Mouse (Mus musculus) hindbrain, embryonic 12.5 days (tissue): Measurements from ENCODE around the gene Espnl. TPM values are rescaled to one million over a fixed set of nuclear protein-coding genes. Genes with fewer than 3 reads are reported as not detected.
A peak's percentile ranks its signal among the peaks of the same experiment; 100 is the strongest.

Source experiments
- ATAC-seq: fragments of 200-750 bp; cut with Nextera tagmentation; 2 replicates; pipeline ENCODE4 v1.8.0; 2017; ENCODE audit warnings: moderate TSS enrichment; ENCODE audit not compliant: low FRiP score
- H3K27ac ChIP-seq: fragments of 300-500 bp; sonication (generic); 2 replicates; pipeline ENCODE4 v1.5.1; 2016; ENCODE audit warnings: mild to moderate bottlenecking
- H3K27me3 ChIP-seq: fragments of 300-500 bp; sonication (generic); 2 replicates; pipeline ENCODE4 v1.6.1; 2016; ENCODE audit warnings: mild to moderate bottlenecking
- H3K36me3 ChIP-seq: fragments of 300-500 bp; sonication (generic); 2 replicates; pipeline ENCODE4 v1.6.1; 2016; ENCODE audit warnings: mild to moderate bottlenecking
- H3K4me1 ChIP-seq: fragments of 300-500 bp; sonication (generic); 2 replicates; pipeline ENCODE4 v1.6.1; 2016
- H3K4me2 ChIP-seq: fragments of 300-500 bp; sonication (generic); replicated peaks from 2 replicates; pipeline ENCODE4 v1.6.1; 2016; ENCODE audit warnings: mild to moderate bottlenecking
- H3K4me3 ChIP-seq: fragments of 300-500 bp; sonication (generic); 2 replicates; pipeline ENCODE4 v1.5.1; 2016; ENCODE audit warnings: mild to moderate bottlenecking
- H3K9ac ChIP-seq: fragments of 300-500 bp; sonication (generic); 2 replicates; pipeline ENCODE4 v1.6.1; 2016; ENCODE audit warnings: mild to moderate bottlenecking, moderate library complexity
- H3K9me3 ChIP-seq: fragments of 300-500 bp; sonication (generic); replicated peaks from 2 replicates; pipeline ENCODE4 v1.6.1; 2016; ENCODE audit warnings: mild to moderate bottlenecking
- WGBS: fragments of 180-500 bp; shearing (Covaris S2); methylation state at CpG from one replicate; pipeline ENCODE4 v1.1.7; 2016; 5-methylcytosine and 5-hydroxymethylcytosine counted together
- polyA plus RNA-seq: library from polyadenylated mRNA; unstranded; fragments of >200 nt; fragmentation: Nextera tagmentation; extraction: Ambion mirVana; gene quantifications from 2 replicates; pipeline ENCODE4 v1.2.1, GENCODE M21; 2016

Gene Espnl
- polyA plus RNA-seq, 1 experiment from 2014 or later, result 0.18 TPM

DNA sequence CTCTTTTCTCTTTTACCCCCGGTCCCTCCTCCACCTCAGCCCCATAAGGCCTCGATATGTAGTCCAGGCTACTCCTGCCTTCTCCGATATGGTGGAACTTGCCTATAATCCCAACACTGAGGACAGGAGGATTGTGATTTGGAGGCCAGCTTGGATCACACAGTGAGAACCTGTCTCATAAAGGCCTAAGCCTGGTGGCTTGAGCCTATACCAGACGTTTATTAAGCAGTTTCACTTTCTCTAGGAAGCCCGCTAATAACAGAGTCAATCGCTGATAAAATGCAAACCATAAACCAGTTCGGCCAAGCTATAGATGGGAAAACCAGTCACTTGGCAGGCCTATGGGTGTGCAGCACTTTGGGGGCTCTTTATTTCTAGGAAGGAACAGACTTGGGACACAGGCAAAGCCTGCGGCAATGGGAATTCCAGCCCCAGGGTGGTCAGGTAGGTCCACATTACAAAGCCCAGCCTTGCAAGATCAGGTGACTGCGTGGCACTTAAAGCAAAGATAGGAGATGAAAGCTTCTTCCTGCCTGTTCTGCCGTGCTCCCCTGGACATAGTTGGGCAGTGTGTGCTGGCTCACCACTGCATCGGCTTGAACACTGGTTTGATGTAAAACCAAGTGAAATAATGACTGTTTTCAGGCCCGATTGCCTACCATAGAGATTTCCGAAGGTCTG is 22.7 kb upstream of the Espnl start:
- ATAC-seq, result no peak
- no peak overlapping the region for H3K27ac ChIP-seq

DNA sequence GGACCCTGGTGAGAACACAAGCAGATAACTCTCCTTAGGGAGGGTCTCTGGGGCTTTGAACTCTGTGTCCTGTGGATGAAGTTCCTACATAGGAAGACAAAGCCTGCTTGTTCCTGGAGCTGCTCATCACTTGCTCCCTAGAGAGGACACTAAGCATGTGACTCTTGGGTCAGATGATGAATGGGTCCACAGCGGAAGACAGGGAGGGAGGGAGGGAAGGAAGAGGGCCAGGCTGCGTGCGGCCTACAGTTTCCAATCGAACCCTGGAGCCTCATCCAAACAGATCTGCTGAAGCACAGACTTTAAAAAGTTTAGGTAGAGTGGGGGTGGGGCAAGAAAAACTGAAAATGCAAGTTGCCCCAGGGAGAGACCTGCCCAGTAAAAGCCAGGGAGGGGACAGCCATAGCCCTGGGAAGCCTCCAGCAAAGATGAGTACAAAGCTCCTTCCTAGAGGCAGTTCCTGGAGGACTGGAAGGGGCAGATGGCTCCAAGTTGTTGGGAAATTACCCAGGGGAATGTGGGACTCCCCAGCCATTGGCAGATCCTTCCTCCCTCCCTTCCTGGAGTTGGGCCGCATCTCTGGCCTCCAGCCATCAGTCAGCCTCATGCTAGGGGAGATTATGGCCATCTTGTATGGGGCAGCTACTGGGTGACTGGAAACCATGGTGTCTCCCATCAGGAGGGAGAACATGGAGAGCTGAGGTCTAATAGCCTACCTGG is 22.0 kb upstream of the Espnl start:
- H3K4me1 ChIP-seq, result peaks cover 16% of the 10 kb centered on the region
- no peak overlapping the region for H3K27ac ChIP-seq
- H3K9me3 ChIP-seq, result no peaks in the 10 kb centered on the region
- ATAC-seq, result no peak
- H3K4me3 ChIP-seq, result no peak overlapping the region
- H3K36me3 ChIP-seq, result peaks cover 4% of the 10 kb centered on the region; the same call in 1 of the 2 replicates
- no peaks in the 10 kb centered on the region for H3K27me3 ChIP-seq
- H3K4me2 ChIP-seq, result no peak overlapping the region
- 75% methylated on average over 5 of the region's 5 CpGs for WGBS
- no peak overlapping the region; the same call in 1 of the 2 replicates for H3K9ac ChIP-seq

More for the DNA sequence above, 22.7 kb upstream of the Espnl start:
- Histone ChIP-seq H3K9ac (peak overlapping the region; percentile 83), H3K4me1 (peaks cover 16% of the 10 kb centered on the region), H3K36me3 (peaks cover 4% of the 10 kb centered on the region; the same call in 1 of the 2 replicates), H3K4me3 (peak overlapping the region; percentile 82), H3K27me3 (no peaks in the 10 kb centered on the region), H3K4me2 (peak overlapping the region; percentile 78), H3K9me3 (no peaks in the 10 kb centered on the region)
- WGBS, result 85% methylated on average over 13 of the region's 13 CpGs

DNA sequence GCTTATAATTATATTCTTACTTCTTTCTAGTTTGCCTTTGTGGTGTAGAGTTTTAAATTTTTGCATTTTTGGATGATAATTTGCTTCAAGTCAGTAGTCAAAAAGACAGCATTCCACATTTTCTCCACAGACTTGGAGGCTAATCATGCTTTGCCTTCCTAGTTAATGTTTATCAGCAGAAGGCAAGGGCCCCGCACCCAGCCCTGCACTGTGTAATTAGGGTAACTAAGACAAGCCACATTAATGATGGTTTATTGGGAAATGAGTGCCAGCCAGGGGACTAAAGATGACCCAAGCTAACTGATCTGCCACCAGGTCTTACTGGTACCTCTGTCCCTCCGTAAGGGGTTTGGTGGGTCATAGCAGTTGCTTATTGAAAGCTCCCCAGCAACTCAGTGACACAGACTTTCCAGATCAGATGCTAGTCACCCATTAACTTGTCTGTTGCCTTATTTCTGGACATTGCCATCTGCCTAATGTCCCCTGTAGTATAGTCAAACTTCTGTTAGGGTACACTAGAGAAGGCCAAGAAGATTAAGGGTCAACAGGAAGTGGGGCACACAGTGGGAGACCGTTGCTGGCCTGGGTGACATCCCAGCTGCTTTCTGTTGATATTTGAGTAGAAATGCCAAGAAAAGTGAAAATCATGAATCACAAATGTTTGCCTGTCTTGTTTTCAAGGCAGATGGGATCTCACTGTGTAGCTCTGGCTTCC is 20.5 kb upstream of the Espnl start:
- Histone ChIP-seq H3K36me3 (peaks cover 19% of the 10 kb centered on the region), H3K27me3 (no peaks in the 10 kb centered on the region), H3K4me2 (no peak overlapping the region), H3K9ac (no peak overlapping the region), H3K27ac (no peak overlapping the region), H3K4me1 (peaks cover 16% of the 10 kb centered on the region), H3K9me3 (no peaks in the 10 kb centered on the region), H3K4me3 (no peak overlapping the region)
- WGBS, result 86% methylated on average over 3 of the region's 3 CpGs
- ATAC-seq, result no peak

DNA sequence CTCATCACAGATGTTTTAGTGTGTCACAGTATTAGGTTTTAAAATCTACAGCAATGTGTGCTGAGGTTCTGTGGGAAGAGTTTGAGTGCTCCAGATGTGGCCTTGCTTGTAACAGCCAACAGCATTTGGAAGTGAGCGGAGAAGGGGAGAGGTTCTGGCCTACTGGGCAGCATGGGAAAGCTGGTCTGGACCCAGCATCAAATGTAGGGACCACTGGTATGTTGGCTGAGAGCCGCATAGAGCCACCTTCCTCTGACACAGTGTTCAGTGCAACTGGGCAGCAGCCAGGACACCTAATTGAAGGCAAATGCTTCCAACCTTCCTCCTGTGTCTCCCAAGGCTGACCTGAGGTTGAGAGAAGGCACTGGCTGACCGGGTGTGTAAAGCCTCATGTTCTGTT is 19.9 kb upstream of the Espnl start:
- Histone ChIP-seq H3K27ac (no peak overlapping the region), H3K9ac (no peak overlapping the region), H3K27me3 (no peaks in the 10 kb centered on the region), H3K9me3 (no peaks in the 10 kb centered on the region), H3K4me1 (peaks cover 16% of the 10 kb centered on the region), H3K4me2 (no peak overlapping the region), H3K36me3 (peaks cover 21% of the 10 kb centered on the region), H3K4me3 (no peak overlapping the region)
- WGBS, result 92% methylated on average over 3 of the region's 3 CpGs
- ATAC-seq, result no peak

DNA sequence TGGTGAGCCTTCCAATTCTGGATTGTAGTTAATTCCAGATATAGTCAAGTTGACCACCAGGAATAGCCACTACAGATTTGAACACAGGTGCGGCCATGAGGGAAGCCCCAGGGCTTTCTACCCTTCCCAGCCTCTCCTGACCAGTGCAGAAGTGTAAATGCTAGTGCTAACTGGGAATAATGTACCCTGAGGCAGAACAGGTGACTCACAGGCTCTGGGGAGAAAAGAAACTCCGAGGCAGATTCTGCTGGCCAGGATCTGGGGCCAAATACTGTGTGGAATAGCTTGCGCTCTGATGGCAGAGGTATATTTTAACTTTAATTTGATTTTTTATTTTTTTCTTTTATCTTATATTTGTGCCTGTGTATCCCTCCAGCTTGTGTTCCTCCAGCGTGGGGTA is 17.3 kb upstream of the Espnl start:
- no peak for ATAC-seq
- 91% methylated on average over 4 of the region's 4 CpGs for WGBS
- no peaks in the 10 kb centered on the region for H3K9me3 ChIP-seq
- H3K4me2 ChIP-seq, result no peak overlapping the region
- H3K4me3 ChIP-seq, result no peak overlapping the region
- H3K36me3 ChIP-seq, result peaks cover 44% of the 10 kb centered on the region
- H3K27me3 ChIP-seq, result no peaks in the 10 kb centered on the region
- no peak overlapping the region for H3K9ac ChIP-seq
- H3K27ac ChIP-seq, result no peak overlapping the region
- peaks cover 3% of the 10 kb centered on the region; the same call in 1 of the 2 replicates for H3K4me1 ChIP-seq

DNA sequence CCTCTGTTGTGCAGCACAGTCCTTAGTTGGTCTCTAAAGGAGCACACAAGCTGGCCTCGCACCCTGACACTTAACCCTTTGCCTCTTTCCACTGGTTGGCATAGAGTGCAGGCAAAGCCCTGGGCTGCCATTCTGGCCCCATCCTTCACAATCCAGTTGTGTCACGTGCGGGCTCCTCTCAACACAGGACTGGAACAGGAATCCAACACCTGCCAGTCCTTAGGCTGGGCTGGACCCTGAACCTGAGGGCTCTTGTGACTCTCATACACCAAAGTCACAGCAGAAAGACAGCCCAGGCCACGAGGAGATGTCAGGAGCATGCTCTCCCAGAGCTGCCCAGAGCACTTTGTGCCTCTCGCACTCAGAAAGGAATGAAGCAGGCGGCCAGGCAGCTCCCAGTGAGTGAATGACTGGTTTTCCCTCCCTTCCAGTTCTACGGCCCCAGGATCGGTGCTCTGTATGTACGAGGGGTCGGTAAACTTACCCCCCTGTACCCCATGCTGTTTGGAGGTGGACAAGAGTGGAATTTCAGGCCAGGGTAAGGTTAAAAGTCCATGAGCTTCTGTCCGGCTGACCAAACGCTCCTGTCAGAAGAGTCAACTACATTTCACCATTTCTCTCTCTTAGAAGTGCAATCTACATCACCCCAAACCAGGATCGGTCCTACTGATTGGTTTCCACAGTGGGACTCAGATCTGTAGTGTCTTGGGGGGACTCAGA is 12.3 kb upstream of the Espnl start:
- Histone ChIP-seq H3K36me3 (peaks cover 53% of the 10 kb centered on the region), H3K9ac (no peak overlapping the region), H3K4me2 (no peak overlapping the region), H3K9me3 (no peaks in the 10 kb centered on the region), H3K4me1 (peaks cover 10% of the 10 kb centered on the region), H3K4me3 (no peak overlapping the region), H3K27ac (no peak overlapping the region), H3K27me3 (no peaks in the 10 kb centered on the region)
- no peak for ATAC-seq
- WGBS, result 90% methylated on average over 13 of the region's 13 CpGs

DNA sequence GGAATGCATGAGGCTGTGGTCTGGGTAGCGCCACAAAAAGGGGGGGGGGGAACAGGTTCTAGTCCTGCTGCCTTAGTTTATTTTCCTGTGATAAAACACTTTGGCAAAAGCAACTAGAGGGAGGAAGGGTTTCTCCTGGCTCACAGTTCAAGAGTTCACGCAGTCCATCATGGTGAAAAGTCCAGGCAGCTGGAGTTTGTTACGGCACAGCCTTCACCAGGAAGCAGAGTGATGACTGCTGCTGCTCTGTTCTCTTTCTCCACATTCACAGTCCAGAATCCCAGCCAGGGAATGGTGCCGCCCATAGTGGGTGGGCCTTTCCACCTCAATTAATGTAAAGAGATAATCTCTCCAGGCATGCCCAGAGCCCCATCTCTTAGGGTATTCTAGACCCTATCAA is 9.6 kb upstream of the Espnl start:
- no peak overlapping the region for H3K4me3 ChIP-seq
- H3K4me2 ChIP-seq, result no peak overlapping the region
- ATAC-seq, result no peak
- no peak overlapping the region for H3K27ac ChIP-seq
- H3K4me1 ChIP-seq, result peaks cover 10% of the 10 kb centered on the region
- no peaks in the 10 kb centered on the region for H3K9me3 ChIP-seq
- H3K9ac ChIP-seq, result no peak overlapping the region
- peaks cover 33% of the 10 kb centered on the region for H3K36me3 ChIP-seq
- H3K27me3 ChIP-seq, result no peaks in the 10 kb centered on the region
- WGBS, result 97% methylated on average over 4 of the region's 4 CpGs

DNA sequence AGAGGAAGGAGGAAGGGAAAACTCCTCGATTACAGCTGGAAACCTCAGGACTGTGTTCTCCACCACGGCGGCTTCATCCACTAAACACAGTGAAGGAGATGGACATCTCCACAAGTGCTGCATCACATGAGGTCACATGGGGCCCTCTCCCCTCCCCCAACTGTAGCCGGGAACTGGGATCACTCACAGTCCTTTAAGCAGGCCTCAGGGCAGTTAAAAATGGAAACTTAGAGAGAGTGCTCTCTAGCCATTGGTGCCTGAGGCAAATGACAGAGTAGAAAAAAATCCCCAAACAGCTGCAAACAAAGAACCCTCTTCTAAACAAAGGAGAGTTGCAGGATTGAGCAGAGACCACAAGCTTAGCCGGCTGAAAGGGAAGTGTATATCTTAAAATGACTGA is 8.6 kb upstream of the Espnl start:
- ATAC-seq, result no peak
- Histone ChIP-seq H3K36me3 (peaks cover 26% of the 10 kb centered on the region), H3K4me1 (peaks cover 10% of the 10 kb centered on the region), H3K4me3 (no peak overlapping the region), H3K4me2 (no peak overlapping the region), H3K9me3 (no peaks in the 10 kb centered on the region), H3K27me3 (no peaks in the 10 kb centered on the region), H3K27ac (peak overlapping the region; percentile 35), H3K9ac (0 out of 2 replicates have a peak overlapping the region, but pooled peaks have one; percentile 8)
- WGBS, result 48% methylated on average over 5 of the region's 5 CpGs

DNA sequence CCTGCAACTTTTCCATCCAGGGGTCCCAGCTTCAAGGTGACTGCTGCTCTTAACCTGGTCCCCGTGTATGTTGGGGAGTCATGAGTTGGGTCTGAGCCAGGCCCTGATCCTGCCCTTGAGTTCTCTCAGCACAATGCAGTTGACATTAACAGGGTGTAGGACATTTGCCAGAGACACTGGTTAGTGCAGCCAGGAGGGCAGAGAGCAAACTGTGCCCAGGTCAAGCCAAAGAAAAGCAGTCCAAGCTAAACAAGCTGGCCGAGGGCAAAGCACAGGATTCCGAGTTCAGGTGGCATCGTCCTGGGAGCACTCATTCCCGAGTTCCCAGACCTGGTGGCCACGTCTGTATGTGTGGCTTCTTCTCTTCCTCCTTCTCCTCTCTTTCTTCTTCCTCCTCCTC is 4.2 kb upstream of the Espnl start:
- 86% methylated on average over 6 of the region's 6 CpGs for WGBS
- no peaks in the 10 kb centered on the region for H3K36me3 ChIP-seq
- no peak overlapping the region for H3K4me3 ChIP-seq
- H3K4me2 ChIP-seq, result no peak overlapping the region
- H3K9ac ChIP-seq, result no peak overlapping the region
- ATAC-seq, result no peak
- peaks cover 10% of the 10 kb centered on the region for H3K4me1 ChIP-seq
- no peak overlapping the region for H3K27ac ChIP-seq
- H3K27me3 ChIP-seq, result no peaks in the 10 kb centered on the region
- no peaks in the 10 kb centered on the region for H3K9me3 ChIP-seq

DNA sequence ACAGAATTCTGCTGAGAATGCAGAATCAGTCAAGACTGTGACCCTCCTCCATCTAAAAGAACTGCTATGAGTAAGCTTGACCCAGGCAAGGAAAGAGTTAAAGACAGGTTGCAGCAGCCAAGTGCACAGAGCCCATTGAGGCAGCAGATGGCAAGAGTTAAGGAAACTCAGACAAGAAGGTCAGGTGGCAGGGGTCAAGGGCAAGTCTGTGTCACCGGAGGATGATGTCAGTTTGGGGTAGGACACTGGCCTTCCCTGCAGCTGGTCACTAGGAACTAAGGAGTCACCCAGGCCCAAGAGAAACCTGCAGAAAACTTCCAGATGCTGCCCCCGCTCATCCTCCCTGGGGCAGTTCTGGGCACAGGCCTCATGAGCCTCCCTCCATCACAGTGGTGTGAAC is 2.8 kb downstream of the Espnl start:
- no peaks in the 10 kb centered on the region for H3K27me3 ChIP-seq

DNA sequence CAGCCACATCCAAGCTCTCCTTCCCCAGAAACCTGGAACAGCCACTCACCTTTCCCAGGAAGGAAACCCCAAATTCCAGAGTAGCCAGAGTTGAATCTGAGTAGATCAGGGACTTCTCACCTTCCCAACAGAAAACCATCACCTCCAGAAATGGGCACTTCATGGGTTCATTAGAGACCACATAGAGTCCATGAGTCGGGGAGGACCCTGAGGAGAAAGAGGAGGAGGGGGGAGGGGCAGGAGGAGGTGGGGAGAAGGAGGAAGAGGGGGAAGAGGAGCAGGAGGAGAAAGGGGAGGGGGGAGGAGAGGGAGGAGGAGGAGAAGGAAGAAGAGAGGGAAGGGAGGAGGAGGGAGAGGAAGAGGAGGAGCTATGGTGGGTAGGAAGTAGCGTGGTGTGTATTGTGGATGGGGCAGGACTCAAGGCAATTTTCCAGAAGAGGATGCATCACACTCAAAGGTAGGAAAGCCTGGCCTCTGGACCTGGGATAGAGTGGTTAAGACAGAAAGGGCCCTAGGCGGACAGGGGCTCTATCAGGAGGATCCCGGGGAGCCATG is 3.7 kb downstream of the Espnl start:
- Histone ChIP-seq H3K9me3 (no peaks in the 10 kb centered on the region), H3K4me1 (peaks cover 4% of the 10 kb centered on the region; the same call in 1 of the 2 replicates), H3K27me3 (no peaks in the 10 kb centered on the region), H3K27ac (no peak overlapping the region), H3K9ac (no peak overlapping the region), H3K4me2 (no peak overlapping the region), H3K4me3 (no peak overlapping the region), H3K36me3 (no peaks in the 10 kb centered on the region)
- WGBS, result 73% methylated on average over 4 of the region's 4 CpGs
- ATAC-seq, result no peak

More for the DNA sequence above, 2.8 kb downstream of the Espnl start:
- Histone ChIP-seq H3K36me3 (no peaks in the 10 kb centered on the region), H3K9ac (no peak overlapping the region), H3K4me1 (peaks cover 4% of the 10 kb centered on the region; the same call in 1 of the 2 replicates), H3K9me3 (no peaks in the 10 kb centered on the region), H3K4me2 (no peak overlapping the region), H3K4me3 (no peak overlapping the region), H3K27ac (no peak overlapping the region)
- no peak for ATAC-seq
- WGBS, result 58% methylated on average over 2 of the region's 2 CpGs
